Mouse (Mus musculus): ENCODE results near the gene Gclc.

Gclc gene

DNA sequence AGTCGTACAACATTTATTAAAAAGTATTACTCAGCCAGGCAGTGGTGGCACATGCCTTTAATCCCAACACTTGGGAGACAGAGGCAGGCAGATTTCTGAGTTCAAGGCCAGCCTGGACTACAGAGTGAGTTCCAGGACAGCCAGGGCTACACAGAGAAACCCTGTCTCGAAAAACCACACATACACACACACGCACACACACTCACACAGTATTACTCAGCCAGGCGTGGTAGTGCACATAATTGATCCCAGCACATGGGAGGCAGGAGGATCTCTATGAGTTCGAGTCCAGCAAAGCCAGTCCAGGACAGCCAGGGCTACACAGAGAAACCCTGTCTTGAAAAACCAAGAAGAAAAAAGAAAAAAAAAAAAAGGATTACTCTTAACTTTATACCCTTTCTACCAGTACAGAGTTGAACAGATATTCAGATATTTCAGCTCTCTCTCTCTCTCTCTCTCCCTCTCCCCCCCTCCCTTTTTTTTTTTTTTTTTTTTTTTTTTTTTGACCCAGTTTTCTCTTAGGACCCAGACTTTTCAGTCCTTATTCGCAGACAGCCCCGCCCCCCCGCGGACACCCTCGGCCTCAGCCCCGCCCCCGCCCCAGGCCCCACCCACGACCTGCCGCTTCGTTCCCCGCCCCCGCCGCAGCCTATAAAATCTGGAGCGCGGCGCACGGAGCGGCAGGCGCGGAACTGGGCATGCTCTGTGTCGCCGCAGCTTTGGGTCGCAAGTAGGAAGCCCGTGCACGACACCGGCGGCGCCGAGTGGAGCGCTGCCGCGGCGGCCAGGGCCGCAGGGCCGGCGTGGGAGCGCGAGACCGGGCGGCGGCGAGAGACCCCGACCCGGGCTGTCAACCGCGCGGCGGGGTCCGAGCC lies at the start of gene Gclc:
Gene Gclc, plus strand, starts transcription at position 683 of the 875 bp plus-strand sequence.
- peak; percentile 94 for DNase-seq

DNA sequence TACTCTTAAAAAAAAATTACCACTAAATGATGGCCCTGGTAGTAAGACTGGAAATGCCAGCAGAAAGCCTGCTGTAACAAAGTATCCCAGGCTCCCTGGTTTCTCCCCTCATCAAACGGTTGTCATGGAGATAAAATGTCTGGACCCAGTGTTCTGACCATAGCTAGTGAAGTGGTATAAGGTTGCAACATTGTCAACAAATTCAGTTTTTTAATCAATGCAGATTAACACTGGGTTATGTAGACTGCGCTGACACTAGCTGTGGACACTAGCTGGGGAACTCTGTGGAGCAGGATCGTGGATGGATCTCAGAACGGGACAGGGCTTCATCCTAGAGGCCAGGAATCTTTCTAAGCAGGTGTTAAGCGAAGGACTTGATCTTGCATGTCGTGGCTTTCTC lies 47.8 kb upstream of the Gclc start:
- DNase-seq = no peak

DNA sequence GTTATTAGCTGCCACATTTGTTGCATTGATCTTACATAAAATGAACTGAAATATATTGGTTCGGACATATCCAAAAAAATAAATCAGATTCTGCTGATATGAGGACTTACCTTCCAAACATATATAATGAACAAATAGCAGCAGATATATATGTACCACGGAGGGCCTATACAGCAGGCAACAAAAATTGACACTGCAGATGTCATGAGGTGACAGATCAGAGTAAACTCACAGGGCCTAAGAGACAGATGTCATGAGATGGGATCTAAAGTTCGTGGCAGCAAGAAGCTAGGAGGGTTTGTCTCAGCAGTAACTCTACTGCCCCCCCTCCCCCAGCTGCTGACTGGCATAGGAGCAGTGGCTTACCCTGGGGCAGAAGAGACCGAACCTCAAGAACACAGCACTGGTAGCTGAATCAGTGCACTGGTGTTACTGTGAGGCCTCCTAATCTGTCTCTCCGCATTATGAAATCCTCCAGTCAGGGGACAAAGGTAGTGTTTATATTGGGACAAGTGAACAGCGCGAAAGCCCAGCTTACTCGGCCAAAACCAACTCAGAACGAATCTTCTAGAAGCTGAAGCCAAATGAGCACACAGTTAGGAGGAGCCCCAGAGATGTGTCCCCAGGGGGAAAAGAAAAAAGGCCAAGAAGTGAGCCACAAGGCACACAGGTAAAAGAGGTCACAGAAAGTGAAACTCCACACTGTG lies 46.7 kb upstream of the Gclc start:
- DNase-seq = peak; percentile 23

DNA sequence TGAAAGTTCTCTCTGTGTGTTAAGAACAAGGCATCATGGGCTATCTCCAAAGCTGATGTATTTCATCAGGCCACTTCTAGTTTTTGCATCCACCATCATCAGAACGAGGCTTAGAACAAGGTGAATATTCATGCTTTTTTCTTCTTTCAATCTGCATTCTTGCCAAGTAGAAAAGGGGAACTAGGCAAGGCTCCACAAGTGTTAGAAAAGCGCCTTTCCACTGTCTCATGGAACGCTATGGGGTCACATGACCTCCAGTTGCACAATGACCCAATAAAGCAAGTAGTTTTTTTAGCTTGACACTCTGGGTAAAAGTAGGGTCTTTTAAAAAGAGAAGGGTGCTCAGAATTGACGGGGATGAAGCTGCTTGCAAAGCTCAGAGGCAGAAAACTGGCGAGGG lies 45.4 kb upstream of the Gclc start:
- peak; percentile 66 for DNase-seq

DNA sequence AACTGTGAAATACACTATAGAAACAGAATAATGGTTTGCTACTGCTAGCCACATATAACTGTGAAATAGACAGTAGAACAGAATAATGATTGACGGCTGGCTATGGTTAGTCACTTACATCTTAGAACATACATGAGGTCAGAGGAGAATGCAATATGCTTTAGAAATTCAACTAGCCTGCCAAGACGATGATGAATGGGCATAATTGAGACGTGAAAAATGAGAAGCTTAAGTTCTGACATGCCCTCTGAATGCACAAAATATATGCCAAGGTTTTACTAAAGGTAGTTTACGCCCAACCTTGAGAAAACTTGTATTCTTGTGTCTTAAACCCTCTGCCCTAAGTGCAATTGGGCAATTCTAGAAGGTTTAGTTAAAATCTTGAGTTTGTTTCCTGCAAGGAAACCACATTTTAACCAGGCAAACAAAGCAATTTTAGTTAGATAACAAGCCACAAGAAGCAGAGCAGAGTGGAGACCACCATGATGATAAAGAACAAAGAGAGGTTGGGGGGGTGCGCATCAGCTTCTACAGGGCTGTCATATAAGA lies 43.2 kb upstream of the Gclc start:
- no peak for DNase-seq

DNA sequence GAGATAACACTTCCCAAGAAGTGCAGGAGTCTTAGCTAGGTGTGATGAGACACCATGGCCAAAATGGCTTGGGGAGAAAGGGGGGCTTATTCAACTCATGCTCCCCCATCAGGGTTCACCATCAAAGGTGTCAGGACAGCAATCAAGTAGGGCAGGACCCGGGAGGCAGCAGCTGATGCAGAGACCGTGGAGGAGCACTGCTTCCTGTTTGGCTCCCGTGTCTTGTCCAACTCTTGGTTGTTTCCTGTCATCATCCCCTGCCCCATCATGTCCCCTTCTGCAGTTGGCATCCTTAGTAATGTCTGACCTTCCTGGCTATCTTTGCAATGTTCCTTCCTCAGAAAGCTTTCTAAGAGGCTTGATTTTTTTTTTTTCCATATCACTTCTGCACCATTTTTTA lies 41.5 kb upstream of the Gclc start:
- DNase-seq = no peak

DNA sequence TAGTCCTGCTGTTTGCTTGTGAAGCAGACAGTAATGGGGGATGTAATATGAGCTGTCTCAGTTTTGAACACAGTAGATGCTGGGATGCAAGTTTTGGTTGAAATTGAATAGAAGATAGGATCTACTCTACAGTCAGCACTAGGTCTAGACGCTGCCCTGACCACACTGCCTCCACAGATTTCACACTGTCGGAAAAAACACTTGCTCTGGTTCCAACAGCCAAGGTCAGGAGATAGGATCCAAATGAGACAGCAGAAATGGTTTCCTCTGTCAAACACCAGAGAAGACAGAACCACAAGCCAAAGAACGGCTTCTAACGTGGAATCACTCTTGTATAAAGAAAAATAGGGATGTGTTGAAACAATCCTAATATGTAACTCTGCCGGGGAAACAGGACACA lies 41.0 kb upstream of the Gclc start:
- no peak for DNase-seq

DNA sequence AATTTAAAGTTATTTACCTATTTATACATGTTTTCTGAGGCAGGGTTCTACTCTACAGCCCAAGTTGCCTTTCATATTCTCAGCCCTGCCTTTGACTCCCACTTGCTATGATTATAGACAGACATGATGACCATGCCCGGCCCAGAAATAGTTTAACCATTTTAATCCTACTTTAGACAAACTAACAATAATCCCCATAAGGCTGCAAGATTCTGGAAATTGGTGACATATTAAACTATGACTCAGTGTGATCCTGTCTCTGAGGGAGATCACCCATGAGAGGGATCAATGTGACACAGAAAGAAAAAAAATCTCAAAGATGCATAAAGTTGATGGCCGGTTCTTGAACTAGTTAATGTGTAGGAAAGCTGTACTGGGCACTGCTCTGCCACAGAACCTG lies 39.1 kb upstream of the Gclc start:
- no peak for DNase-seq

DNA sequence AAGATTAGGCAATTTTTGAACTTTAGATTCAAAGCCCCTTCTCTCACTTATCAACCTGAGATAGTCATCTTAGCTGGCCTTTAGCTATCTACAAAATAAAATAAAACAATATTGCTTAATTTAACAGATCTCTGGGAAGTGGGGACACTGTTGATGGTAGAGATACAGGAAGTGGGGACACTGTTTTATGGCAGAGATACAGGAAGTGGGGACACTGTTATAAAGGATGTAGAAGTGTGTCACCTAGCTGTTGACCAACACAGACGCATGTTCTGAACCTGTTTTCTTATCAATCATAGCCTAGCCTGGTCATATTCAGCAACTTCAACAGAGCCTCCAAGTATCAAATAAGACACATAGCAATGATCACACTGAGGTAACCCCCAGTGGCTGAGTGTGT lies 38.3 kb upstream of the Gclc start:
- DNase-seq = no peak

DNA sequence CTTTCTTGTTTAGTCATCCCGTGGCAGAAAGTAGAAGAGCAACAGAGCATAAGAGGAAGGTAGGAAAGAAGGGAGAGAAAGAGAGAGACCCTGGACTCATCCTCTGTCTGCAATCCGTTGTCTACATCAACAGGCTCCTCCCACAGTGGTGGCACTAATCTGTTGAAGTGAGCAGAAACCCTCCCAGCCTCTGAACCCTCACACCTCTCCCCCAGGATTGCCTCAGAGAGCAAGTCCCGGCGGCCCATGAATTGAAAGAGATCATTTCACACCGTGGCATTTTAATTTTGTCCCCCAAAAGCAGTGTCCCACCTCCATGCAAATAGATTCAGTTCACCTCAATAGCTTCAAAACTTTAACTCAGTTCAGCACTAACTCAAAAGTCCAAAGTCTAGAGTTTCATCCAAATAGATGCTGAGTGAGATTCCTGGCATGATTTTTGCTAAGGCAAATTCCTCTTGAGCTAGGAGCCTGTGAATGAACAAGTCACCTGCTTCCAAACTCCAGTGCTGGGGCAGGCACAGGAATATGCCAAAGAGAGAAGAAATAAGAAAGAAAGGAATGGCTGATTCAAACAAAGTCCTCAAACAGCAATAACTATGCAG lies 36.4 kb upstream of the Gclc start:
- DNase-seq = no peak

DNA sequence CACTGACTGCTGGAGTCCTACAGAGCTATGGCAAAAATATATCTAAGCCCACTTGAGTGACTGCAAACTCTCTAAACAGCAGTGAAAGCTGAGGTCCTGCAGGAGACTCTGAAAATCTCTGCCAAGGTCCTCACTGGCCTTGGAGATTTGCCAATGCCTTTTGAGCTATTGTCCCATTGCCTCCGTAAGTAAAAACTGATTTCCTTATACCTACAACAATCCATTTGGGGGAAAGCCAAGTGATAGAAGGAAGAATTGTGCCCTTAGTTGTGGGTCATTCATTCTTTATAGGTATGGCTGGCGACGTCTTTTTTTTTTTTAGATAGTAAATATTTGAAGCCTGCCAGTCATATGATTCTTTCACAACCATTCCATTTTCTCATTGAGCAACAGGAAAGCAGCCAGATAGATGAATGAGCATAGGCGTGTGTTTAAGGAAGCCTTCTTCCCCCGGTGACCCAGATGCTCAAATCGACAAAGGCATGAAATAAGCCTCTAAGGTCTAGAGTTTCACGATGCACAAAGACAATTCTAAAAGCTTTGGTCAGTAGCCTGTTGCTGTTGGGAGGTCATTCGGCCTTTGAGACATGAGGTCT lies 35.4 kb upstream of the Gclc start:
- peak; percentile 40 for DNase-seq

DNA sequence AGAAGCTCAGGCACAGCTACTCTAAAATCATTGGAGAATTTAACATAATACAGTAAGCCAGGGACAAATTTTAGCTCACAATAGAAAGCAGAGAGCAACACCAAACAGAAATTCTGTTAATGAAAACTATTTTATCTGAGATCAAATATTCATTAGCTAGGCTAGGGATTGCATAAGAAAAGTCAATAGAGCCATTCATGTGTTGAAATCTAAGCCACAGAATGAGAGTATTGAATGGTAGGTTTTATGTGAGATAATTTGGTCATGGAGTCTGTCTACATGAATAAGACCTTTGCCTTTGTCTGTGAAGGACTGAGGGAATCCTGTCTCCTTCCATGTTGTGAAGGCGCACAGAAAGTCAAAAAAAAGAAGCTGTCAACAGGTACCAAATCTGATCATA lies 34.7 kb upstream of the Gclc start:
- DNase-seq = no peak

DNA sequence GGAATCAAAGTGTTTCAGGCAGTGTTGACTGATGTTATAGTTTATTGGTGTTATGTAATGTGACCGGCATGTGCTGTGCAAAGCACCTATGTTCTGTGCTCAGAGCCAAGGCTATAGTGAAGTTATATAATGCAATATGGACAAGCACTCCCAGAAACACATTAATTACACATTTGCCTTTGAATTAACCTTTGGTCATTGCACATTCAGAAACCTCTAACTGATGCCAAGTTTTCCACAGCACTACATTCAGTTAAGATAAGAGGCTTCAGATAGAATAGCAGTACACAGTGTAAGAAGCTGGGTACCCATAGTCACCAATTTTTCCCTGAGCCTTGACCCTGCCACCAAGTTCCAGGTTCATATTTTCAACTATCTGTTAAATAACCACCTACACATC lies 32.0 kb upstream of the Gclc start:
- DNase-seq = no peak

DNA sequence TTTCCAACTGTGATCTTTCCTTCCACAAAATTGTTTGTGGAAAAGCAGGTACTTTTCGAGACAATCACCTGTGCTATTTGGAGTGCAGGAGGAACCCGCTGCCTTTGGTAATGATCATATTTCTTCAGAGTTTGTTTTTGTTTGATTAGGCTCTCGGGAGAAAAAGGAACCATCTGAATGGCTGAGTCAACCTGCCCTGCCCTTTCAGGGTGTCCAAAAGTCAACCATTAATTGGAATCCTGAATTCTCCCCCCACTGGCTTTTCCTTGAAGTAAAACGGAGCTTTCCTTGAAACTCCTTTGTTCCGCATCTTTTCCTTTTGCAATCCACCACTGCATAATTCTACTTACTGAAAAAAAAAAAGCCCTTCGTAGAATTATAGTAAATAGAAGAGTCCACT lies 30.1 kb upstream of the Gclc start:
- DNase-seq = no peak

DNA sequence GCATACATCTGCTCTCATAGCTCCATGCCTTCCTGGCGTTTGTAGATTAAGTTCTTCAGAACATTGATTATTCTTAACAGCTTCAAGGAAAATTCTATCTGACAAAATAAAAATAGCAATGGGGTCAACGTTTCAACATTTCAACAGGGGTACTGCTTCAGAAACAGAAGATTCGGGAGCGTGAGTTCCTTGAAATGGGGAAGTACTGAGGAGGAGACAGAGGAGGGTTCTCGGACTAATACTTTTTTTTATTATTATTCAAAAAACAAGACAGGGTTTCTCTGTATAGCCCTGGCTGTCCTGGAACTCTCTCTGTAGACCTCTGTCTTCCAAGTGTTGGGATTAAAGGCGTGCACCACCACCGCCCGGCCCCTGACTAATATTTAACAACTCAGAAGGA lies 28.9 kb upstream of the Gclc start:
- DNase-seq = no peak

DNA sequence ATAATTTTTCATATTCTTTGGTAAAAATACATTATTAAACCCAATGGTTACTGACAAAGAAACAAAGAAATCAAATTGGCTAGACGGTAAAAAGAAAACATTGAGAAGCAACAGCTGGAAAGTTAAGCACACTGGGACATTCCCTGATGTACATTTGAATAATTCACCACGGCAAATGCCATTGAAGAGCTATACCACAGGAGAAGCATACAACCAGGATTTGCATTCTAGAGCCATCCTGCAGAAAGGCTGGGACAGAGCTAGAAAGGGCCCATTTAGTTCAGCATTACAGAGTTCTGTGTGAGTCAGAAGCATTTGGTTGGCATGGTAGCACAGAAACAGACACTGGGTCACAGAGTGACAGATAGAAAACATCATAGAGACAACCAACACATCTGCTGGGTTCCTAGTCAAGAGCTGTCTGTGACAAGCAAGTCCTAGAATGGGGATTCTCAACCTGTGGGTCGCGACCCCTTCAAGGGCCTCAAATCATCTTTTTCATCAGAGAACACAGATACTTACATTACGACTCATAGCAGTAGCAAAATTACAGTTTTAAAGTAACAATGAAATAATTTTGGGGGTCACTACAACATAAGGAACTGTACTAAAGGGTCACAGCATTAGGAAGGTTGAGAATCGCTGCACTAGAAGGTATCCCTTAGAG lies 28.2 kb upstream of the Gclc start:
- no peak for DNase-seq

DNA sequence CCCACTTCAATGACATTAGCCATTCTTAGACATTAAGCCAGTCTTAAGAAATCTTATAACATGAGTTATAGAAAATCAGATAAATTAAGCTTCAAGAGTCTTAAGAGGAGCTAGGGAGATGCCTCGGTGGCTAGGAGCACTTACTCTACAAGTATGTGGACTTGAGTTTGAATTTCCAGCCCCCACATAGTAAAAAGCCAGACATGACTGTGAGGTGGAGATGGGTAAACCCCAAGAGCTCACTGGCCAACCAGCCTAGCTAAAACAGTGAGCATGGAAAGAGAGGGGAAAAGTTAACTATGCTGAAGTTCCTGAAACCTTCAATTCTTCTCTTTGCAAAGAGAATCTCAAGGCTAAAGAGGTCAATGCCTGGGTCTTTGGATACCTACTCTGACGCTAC lies 27.3 kb upstream of the Gclc start:
- DNase-seq = no peak

DNA sequence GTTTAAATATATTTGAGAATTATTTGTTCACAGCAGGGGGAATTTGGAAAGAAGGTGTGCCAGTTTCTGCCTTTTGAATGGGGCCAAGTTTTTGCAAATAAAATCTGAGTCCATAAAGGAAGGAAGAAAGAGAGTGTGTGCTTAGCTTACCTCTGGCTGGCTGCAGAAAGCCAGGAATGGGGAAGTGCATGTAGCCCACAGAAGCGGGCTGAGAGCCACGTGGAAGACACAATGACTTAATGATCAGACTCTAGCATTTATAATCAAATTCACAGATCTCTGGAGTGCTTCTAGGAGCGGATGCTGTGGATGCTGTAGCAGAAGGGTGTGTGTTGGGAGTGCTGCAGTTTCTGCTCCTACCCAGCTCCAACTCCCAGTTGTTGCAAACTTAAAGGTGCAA lies 22.3 kb upstream of the Gclc start:
- no peak for DNase-seq

DNA sequence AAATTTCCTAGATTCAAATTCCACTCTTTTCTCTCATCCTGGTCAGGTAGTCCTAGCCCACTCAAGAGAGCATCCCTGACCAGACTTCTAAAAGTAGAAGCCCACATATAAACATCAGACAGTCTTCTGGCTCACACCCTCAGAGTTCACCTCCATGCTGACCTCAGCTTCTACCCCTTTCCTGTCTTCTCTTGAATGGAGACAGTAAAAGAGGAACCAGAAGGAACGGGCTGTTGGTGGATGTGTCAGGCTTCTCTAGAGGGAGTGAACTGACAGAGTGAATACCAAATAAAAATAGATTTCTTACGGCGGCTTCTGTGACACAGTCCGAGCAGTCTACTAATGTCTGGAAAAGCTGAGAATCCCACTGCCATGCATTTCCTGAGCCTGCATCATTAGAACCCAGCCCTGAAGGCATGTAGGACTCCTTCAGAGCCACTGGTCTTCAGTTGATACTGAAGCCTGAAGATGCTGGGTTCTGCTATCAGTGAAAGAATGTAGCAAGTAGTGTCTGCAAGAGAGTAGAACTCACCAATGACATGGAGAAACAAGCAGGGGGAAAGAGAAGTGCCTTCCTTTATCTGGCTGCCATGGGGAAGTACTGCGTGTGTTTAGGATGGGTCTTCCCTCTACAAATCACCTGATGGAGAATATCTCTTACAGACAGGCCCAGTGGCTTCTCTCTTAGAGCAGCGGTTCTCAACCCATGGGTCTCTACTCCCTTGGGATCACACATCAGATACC lies 16.9 kb upstream of the Gclc start:
- DNase-seq = no peak

DNA sequence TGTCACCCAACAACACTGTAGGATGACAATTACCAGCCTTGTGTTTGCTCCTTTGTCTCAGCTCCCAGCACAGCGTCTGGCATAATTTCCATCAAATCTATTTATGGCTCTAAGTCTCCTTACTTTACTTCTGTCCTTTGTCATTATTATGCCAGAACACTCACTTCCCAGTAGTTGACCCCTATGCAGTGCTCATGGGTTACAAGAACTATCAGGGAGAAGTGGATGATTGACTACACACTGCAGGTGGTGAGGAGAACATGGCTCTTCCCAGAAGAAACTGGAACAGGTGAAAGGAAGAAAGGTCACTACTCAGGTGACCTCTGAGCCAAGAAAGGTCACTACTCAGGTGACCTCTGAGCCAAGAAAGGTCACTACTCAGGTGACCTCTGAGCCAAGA lies 12.9 kb upstream of the Gclc start:
- no peak for DNase-seq

DNA sequence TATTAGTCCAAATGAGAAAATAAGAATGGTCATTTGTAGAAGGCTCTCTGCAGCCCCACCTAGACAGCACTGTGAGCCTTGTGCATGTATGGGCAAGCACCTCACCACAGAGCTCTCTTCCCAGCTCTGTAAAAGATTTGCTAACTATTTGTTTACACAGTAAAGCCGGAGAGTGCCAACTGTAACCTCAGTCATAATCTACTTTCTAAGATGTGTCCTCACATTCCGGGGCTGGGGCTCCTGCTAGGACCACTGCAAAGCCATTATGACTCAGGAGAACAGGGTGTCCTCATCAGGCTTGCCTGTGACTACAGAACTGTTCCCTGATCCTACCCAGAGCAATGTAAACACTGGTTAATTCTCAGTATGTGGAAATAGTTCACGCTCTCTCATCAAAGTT lies 9.5 kb upstream of the Gclc start:
- peak; percentile 57 for DNase-seq

DNA sequence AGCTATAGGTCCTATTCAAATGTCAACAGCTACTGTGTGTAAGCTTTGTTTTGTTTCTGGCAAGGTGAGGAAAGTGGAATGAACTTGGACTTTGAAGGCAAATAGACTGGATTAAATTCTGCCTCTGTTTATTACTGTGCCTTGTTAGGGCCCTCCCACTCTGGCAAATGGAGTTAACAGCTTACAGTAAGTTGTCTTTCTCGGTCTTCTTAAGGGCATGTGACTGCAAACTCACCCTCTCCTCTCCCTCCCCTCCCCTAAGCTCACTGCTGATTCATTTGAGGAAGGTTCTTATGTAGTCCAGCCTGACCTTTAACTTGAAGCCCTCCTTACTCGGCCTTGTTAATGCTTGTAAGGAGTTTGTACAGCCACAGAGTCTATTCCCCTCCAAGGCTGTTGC lies 8.0 kb upstream of the Gclc start:
- DNase-seq = no peak

Measured in lung, postnatal 36 days (tissue).